Mouse (Mus musculus) CD8-positive naive resting alpha-beta T cell, adult 2 months (primary cell): ENCODE data around the gene Frmpd4.

Experiments
- DNase-seq, 2 experiments: peaks; one replicate each; pipeline ENCODE4 v3.0.0; 2022; ENCODE audit warnings: low read depth in 2 of 2, low spot score in 2 of 2

Frmpd4 gene

GRCm38 (mm10) chrX:168577131-168577530, at the start of gene Frmpd4:
Gene Frmpd4, minus strand, starts transcription at chrX:168577231.
- DNase-seq = no peak

GRCm38 (mm10) chrX:168595193-168595592, 18.2 kb upstream of the Frmpd4 start:
- no peak for DNase-seq

- DNase-seq = no peak
These were observed 7.3 kb upstream of the Frmpd4 start for GRCm38 (mm10) chrX:168584303-168584702.

GRCm38 (mm10) chrX:168571808-168572207, 5.2 kb downstream of the Frmpd4 start:
- no peak for DNase-seq

GRCm38 (mm10) chrX:168569231-168569630, 7.8 kb downstream of the Frmpd4 start:
- DNase-seq = no peak

- DNase-seq = no peak
These were observed 71.8 kb downstream of the Frmpd4 start for GRCm38 (mm10) chrX:168505254-168505653.

- no peak for DNase-seq
These were observed 121.8 kb downstream of the Frmpd4 start for GRCm38 (mm10) chrX:168455233-168455632.

GRCm38 (mm10) chrX:168431206-168431605, 145.8 kb downstream of the Frmpd4 start:
- DNase-seq = no peak

GRCm38 (mm10) chrX:168429814-168430213, 147.2 kb downstream of the Frmpd4 start:
- DNase-seq = no peak

- no peak for DNase-seq
These were observed 161.6 kb downstream of the Frmpd4 start for GRCm38 (mm10) chrX:168415403-168415802.

GRCm38 (mm10) chrX:168403512-168403911, 173.5 kb downstream of the Frmpd4 start:
- DNase-seq = no peak

GRCm38 (mm10) chrX:168350431-168350830, 226.6 kb downstream of the Frmpd4 start:
- no peak for DNase-seq

GRCm38 (mm10) chrX:168349320-168350225, 227.5 kb downstream of the Frmpd4 start:
- no peak for DNase-seq

GRCm38 (mm10) chrX:168338212-168338611, 238.8 kb downstream of the Frmpd4 start:
- no peak for DNase-seq

GRCm38 (mm10) chrX:168325161-168325560, 251.9 kb downstream of the Frmpd4 start:
- no peak for DNase-seq

- no peak for DNase-seq
These were observed 264.9 kb downstream of the Frmpd4 start for GRCm38 (mm10) chrX:168312158-168312557.

GRCm38 (mm10) chrX:168310143-168310542, 266.9 kb downstream of the Frmpd4 start:
- no peak for DNase-seq

- DNase-seq = no peak
These were observed 284.5 kb downstream of the Frmpd4 start for GRCm38 (mm10) chrX:168292506-168292905.

GRCm38 (mm10) chrX:168207034-168207433, 370.0 kb downstream of the Frmpd4 start:
- no peak for DNase-seq

GRCm38 (mm10) chrX:168191944-168192343, 385.1 kb downstream of the Frmpd4 start:
- DNase-seq = no peak

- no peak for DNase-seq
These were observed 387.5 kb downstream of the Frmpd4 start for GRCm38 (mm10) chrX:168189563-168189962.

GRCm38 (mm10) chrX:168163001-168163400, 414.0 kb downstream of the Frmpd4 start:
- DNase-seq = no peak

GRCm38 (mm10) chrX:168158866-168159265, 418.2 kb downstream of the Frmpd4 start:
- no peak for DNase-seq
